Mouse (Mus musculus) CD8-positive naive resting alpha-beta T cell, adult 2 months (primary cell): ENCODE measurements around the gene Kmt2e.

Experiments used
- DNase-seq, 2 experiments: peaks; one replicate each; pipeline ENCODE4 v3.0.0; 2022; ENCODE audit warnings: low read depth in 2 of 2, low spot score in 2 of 2

The Kmt2e gene

GRCm38 (mm10) chr5:23433720-23434597 is at the start of gene Kmt2e:
Kmt2e (plus strand) TSS chr5:23434441.
- peak; percentile 92 to 95 for DNase-seq

GRCm38 (mm10) chr5:23385136-23385535 is 49.1 kb upstream of the Kmt2e start:
- peak in 1 of 2 experiments; percentile 20 for DNase-seq

- peak; percentile 23 to 30 for DNase-seq
These were observed 48.5 kb upstream of the Kmt2e start for GRCm38 (mm10) chr5:23385763-23386217.

DNA sequence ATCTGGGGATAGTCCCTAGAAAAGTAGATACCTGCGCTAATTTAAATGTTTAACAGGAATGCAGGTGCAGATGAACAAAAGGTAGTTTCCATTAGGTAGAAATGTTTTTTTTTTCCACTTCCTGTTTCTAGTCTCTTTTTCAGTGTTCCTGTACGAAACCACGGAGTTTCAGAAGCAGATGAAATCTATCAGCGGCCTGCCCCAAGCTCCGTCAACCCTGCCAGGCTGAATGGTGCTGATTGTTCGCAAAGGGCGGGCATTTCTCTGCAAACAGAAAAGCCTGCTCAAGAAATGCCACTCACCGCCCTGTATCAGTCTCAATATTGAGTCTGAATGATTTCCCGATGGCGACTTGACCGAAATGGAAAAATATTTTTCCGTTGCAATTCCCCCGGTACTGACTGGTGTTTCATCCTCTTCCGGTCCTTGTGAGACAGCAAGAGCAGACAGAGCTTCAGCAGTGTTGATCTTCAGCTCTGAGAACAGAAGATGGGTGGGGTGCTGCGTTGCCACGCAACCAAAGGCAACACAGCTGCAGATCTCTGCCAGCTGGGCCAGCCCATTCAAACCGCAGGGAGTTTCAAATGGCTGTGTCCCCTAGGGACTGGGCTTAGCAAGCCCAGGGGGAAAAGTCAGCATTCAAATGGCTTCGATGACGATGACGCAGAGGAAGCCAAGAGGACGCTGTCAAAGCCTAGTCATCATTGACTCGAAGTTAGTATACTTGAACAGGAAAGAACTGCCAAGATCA is 47.5 kb upstream of the Kmt2e start:
- DNase-seq: peak; percentile 94

GRCm38 (mm10) chr5:23387313-23387666 is 47.0 kb upstream of the Kmt2e start:
- DNase-seq: no peak

DNA sequence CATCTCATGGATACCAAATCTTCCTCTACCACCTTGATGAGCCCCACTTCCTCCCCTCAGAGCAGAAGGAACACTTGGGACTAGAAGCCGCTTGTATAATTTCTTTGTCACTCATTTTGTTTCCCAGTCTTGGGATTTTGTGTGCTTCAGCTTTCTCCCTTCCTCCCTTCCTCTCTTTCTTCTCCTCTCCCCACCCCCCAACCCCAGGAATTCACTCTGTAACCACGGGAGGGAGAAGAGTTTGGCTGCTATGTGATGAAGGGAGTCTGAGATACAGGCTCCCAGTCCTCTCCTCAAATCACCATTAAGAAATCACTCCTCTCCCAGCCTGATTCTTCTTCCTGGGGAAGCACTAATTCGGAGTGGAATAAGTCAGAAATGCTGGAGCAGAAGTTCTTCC is 46.1 kb upstream of the Kmt2e start:
- DNase-seq: no peak

GRCm38 (mm10) chr5:23389601-23390305 is 44.5 kb upstream of the Kmt2e start:
- DNase-seq: no peak

DNA sequence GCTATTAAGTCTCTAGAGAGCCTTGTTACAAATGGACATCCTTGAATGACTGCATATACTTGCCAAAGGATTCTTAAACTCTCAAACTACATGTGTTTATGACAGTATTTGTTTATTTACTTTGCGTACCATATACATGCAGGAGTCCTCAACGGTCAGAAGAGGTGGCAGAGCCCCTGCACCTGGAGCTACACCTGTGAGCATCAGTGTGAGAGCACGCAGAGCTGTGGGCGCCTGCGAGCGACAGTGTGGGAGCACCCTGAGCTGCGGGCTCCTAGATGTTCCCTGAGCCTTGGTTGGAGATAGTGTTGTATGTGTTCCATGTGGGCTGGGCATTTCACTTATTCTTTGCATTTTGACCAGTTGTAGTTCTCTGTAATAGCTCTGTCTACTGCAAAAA is 42.5 kb upstream of the Kmt2e start:
- DNase-seq: no peak

- no peak for DNase-seq
These were observed 40.4 kb upstream of the Kmt2e start for GRCm38 (mm10) chr5:23393870-23394269.

- DNase-seq: no peak
These were observed 39.7 kb upstream of the Kmt2e start for GRCm38 (mm10) chr5:23394366-23395145.

DNA sequence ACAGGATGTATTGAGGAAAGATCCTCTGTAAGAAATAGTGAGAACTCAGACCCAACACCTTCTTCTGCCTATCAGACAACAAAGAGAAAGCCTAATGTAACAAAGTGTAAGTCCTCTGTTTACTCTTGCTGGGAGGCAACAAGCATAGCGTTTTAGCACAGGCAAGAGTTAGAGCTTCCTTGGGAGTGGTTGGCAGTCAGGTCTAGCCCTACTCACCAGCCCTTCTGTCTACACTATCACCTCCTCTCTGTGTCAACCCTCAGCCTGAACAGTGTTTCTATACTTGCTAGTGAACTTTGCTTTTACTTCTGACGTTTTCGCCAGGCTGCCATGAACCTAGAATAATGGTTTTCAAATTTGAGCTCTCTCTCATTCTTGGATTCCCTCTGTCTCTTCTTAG is 38.5 kb upstream of the Kmt2e start:
- no peak for DNase-seq

DNA sequence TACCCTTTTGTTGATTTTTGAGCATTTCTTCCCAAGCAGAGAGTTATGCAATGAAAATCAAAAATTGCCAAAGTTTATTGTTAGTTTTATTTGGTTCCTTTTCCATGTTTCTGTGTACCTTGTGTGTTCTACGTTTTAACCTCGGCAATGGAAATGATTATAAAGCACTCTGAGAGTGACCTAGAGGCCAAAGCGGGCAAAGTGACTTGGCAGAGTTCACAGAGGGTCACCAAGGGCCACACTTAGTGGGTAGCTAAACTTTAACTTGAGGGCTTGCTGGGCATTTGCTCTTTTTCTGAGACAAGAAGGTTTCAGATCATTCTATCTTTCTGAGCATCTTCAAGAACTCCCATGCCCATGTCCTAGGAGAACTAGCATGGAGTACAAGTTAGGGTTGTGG is 37.5 kb upstream of the Kmt2e start:
- no peak for DNase-seq

DNA sequence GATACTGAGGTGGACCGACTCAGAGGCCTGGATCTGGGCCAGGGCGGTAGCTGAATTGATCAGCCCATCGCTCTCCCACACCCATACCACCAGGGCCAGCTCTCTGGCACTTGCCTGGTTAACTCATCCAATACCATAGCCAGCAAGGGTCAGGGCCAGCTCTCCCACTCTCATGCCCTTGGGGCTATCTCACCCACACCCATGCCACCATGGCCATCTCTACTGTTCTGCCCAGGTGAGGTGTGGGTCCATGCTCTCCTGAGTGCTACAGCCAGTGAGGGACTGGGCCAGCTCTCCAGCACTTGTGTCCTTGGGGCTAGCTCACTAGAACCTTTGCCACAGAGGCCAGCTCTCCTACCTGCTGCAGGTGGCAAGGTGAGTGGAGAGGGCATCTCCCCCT is 34.1 kb upstream of the Kmt2e start:
- DNase-seq: no peak

DNA sequence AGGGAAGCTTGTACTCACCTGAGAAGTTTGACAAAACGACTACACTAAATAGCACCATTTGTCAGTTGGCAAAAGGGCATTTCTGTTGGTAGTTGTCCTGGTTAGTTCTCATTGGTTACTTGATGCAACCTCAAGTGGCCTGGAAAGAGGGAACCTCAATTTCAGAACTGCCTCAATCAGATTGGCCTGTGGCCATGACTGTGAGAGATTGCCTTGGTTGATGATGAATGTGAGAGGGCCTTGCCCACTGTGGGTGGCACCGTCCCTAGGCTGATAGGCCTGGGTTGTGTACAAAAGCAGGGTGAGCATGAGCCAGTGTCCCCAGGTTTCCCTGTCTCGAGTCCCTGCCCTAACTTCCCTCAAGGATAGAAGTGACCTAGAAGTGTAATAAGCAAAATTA is 33.4 kb upstream of the Kmt2e start:
- no peak for DNase-seq

- DNase-seq: no peak
These were observed 32.9 kb upstream of the Kmt2e start for GRCm38 (mm10) chr5:23401368-23401767.

- no peak for DNase-seq
These were observed 32.2 kb upstream of the Kmt2e start for GRCm38 (mm10) chr5:23401999-23402398.

- DNase-seq: no peak
These were observed 31.1 kb upstream of the Kmt2e start for GRCm38 (mm10) chr5:23403161-23403560.

GRCm38 (mm10) chr5:23405666-23406404 is 28.4 kb upstream of the Kmt2e start:
- no peak for DNase-seq

GRCm38 (mm10) chr5:23406405-23406745 is 27.9 kb upstream of the Kmt2e start:
- DNase-seq: no peak

DNA sequence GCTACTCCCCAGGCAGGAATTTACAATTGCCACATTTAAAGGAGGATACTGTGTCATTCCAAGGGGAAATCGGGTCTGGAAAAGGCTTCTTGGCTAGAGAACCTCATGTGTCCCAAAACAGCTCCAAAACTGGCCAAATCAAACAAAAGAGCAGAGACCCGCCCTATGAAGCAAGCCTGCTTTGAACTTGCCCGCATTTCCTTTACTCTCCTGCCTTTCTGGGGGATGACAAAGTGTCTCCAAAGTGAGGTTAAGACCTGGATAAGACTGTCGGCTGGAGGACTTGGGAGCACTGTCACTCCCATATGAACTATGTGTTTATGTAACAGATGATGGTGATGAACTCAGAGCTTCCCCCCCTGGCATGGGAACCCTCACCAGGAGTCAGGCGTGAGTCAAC is 26.1 kb upstream of the Kmt2e start:
- DNase-seq: no peak
